Mouse (Mus musculus): ENCODE measurements around the gene Med4.

DNA sequence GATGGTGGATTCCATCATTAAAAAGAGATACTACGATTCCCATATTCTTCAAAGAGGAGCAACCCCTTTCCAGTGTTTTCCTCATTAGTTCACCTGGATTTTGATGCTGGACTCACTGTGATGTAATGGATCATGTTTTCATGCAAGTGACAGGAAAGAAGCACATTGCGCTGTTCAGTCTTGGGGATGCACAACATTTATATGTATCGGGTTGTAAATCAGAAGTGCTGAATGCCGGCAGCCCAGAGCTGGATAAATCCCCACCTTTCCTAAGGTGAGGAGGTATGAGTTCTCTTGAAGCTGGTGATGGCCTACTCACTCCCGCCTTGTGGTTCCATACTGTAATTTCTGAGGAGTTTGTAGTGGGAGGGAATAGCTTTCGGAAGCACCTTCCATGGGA, 16.5 kb upstream of the Med4 start:
- TF ChIP-seq CTCF (conservative IDR thresholded peaks at IDR 0.05; ENCODE audit: low read length) (no peak), POU5F1 (IDR thresholded peaks at IDR 0.05; ENCODE audit: borderline replicate concordance, low read length) (no peak), NANOG (IDR thresholded peaks at IDR 0.05; ENCODE audit: borderline replicate concordance, low read length) (no peak)

Data from E14TG2a.4 (cell line).